Mouse (Mus musculus) CD8-positive naive resting alpha-beta T cell, adult 57 days (primary cell): ENCODE data around the gene Cmtm6. TPM values are rescaled to one million over a fixed set of nuclear protein-coding genes. Genes with fewer than 3 reads are reported as not detected.

Source experiments
- total RNA-seq: library from RNA; stranded (reverse); gene quantifications from one replicate; pipeline ENCODE4 v1.2.4, GENCODE M21; 2023

The Cmtm6 gene
- 86.4 TPM for total RNA-seq

DNA sequence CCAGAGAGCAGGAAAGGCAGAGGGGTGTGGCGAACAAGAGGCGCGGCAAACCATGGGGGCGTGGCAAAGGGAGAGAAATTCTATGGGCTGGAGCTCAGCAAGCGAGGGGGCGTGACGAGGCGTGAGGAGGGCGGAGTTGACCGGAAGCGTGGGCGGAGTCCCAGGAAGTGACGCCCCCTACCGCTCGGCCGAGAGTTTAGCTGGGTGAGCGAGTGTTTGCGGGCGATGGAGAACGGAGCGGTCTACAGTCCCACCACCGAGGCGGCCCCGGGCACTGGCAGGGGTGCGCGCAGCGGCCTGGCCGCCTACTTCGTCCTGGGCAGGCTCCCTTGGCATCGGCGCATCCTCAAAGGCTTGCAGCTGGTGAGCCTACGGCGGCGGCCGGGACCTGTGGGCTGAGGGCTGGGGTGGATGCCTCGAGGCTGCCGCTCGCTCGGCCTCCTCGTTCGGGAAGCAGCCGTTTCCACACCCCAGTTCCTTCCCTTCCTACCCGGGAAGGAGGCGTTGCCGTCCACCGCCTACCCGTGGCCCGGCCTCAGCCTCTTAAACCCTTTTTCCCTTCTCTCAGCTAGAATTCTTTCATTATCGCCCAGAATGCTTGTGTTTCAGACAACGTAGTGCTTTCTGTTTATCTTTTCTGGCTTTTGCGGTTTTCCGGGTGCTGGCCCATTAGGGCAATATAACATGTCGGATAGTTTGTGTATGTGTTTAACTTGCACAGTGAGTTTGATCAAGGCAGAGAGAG, at the start of gene Cmtm6:
TSS of gene Cmtm6 (plus strand) at position 106 of the 745 bp plus-strand sequence.

DNA sequence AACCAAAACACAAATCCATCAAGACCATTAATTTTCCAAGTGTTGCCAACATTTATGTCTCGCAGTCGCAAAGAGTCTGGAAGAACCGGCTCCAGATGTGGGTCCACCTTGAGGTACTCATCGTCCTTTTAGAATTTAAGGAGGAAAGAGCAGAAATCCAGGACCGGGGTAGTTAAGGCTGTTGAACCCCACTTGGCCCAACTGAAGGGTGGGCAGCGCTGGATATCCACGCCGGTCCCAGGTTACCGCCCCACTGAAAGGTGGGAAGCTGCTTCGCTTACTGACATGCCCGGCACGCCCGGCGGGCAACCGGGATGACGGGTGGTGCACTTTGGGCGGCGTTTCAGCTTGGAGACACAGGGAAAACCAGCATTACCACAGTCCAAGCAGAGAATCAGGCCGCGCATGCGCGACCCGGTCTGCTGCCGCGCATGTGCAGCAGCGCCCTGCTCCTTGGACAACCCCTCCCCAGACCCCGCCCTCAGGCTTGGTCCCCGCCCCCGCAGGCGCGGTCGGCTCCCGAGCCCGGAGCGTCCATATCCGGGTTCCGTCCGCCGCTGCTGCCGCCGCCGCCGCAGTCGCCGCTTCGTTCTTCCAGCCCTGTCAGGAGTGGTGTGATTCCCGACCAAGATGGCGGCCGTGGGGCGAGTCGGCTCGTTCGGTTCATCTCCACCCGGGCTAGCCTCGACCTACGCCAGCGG, 42.5 kb upstream of the Cmtm6 start, which contains the start of gene Dync1li1:
TSS of gene Dync1li1 (plus strand) at position 539 of the 701 bp plus-strand sequence.

DNA sequence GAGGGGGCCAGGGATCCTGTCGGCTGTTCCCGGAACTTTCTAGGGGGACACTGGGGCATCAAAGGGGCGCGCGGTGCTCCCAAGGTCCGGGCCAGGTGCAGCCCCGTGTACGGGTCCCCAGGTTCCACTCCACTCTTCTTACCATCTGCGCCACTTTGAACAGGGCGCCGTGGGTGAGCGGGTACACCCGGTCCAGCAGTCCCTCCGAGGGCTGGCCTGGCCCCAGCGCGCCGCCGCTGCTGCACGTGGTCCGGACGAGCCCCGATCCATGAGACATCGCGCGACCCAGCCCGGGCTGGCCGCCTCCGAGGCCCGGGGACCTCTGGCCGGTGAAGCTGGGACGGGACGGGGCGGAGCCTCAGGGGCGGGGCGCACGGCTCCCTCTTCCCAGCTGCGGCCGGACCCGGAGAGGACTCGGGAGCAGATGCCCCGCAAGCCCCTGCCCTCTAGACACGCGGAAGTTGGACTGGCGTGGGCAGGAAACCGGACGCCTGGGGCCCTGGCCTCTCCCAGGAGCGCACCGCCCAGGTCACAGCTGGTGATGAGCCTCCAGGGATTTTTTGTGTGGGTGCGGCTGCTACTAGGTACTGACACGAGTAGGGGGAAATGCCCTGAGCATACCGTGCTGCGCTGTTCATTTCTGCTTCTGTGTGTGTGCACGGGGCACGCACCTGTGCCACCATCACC, 50.8 kb downstream of the Cmtm6 start, which contains the start of gene Cmtm7:
TSS of gene Cmtm7 (minus strand) at position 331 of the 687 bp plus-strand sequence.

Other genes starting within 250 kb of the Cmtm6 start
- gene Ccr4, start 226.2 kb upstream of the Cmtm6 start, total RNA-seq, result 0.61 TPM
- gene C130032M10Rik, start 215.4 kb upstream of the Cmtm6 start, total RNA-seq, result not detected
- not detected for gene Trim71, start 166.7 kb upstream of the Cmtm6 start, total RNA-seq
- gene Cnot10, start 90.9 kb upstream of the Cmtm6 start, total RNA-seq, result 77.8 TPM
- gene Dync1li1, start 42.3 kb upstream of the Cmtm6 start, total RNA-seq, result 46.3 TPM
- gene Cmtm7, start 50.7 kb downstream of the Cmtm6 start, total RNA-seq, result 70.2 TPM
- gene Cmtm8, start 113.0 kb downstream of the Cmtm6 start, total RNA-seq, result 0.31 TPM
- gene Gpd1l, start 202.9 kb downstream of the Cmtm6 start, total RNA-seq, result 48.0 TPM
- gene Osbpl10, start 247.5 kb downstream of the Cmtm6 start, total RNA-seq, result not detected